Mouse (Mus musculus): Measurements from ENCODE around the gene Erc2. TPM values are rescaled to one million over a fixed set of nuclear protein-coding genes. Genes with fewer than 3 reads are reported as not detected.

The Erc2 gene
- 8.4 and 9.8 TPM in 2 replicates for polyA plus RNA-seq (2015; fragmentation: Nextera tagmentation; extraction: Ambion mirVana)

GRCm38 (mm10) chr14:27622176-27622922, at the start of gene Erc2:
TSS of gene Erc2 (plus strand) at chr14:27622428.

GRCm38 (mm10) chr14:28504101-28505050, 882.1 kb downstream of the Erc2 start, which contains the start of gene Wnt5a:
TSS of gene Wnt5a (plus strand) at chr14:28504750.

Other genes starting within 250 kb of the Erc2 start
- 6.8 and 7.6 TPM in 2 replicates for gene Fam208a, start 193.6 kb upstream of the Erc2 start, polyA plus RNA-seq (2015; fragmentation: Nextera tagmentation; extraction: Ambion mirVana)
- 3.9 and 6.0 TPM in 2 replicates for gene Ccdc66, start 114.0 kb upstream of the Erc2 start, polyA plus RNA-seq (2015; fragmentation: Nextera tagmentation; extraction: Ambion mirVana)